Mouse (Mus musculus): ENCODE data around the gene Bcl2a1a. TPM values are rescaled to one million over a fixed set of nuclear protein-coding genes. Genes with fewer than 3 reads are reported as not detected.
"Not testable (repeated sequence)": the region's sequence is repeated elsewhere in the genome, so short reads cannot be mapped to it uniquely, and the experiment has no call there.

Gene Bcl2a1a
- polyA plus RNA-seq, 1 experiment from 2014 or later, result not detected

GRCm38 (mm10) chr9:89001541-89001940, 44.8 kb downstream of the Bcl2a1a start:
- not testable (repeated sequence) for H3K27ac ChIP-seq; H3K4me2 ChIP-seq; H3K4me1 ChIP-seq; H3K36me3 ChIP-seq; ATAC-seq (replicated peaks; ENCODE audit: low FRiP score); H3K4me3 ChIP-seq (replicated peaks); H3K9ac ChIP-seq; H3K9me3 ChIP-seq (replicated peaks); H3K27me3 ChIP-seq

Other genes starting within 250 kb of the Bcl2a1a start
- gene Mthfsl, start 236.6 kb upstream of the Bcl2a1a start, polyA plus RNA-seq (2015; fragmentation: Nextera tagmentation; extraction: Ambion mirVana), result 45.7 and 47.1 TPM in 2 replicates
- gene Bcl2a1d, start 225.0 kb upstream of the Bcl2a1a start, polyA plus RNA-seq (2015; fragmentation: Nextera tagmentation; extraction: Ambion mirVana), result 0.62 and 0.81 TPM in 2 replicates
- gene Trim43c, start 117.7 kb upstream of the Bcl2a1a start, polyA plus RNA-seq (2015; fragmentation: Nextera tagmentation; extraction: Ambion mirVana), result 0.15 and 0.16 TPM in 2 replicates
- not detected in 2 replicates for gene Trim43b, start 135.9 kb downstream of the Bcl2a1a start, polyA plus RNA-seq (2015; fragmentation: Nextera tagmentation; extraction: Ambion mirVana)
- 0.83 and 1.9 TPM in 2 replicates for gene Bcl2a1b, start 242.3 kb downstream of the Bcl2a1a start, polyA plus RNA-seq (2015; fragmentation: Nextera tagmentation; extraction: Ambion mirVana)
- 0.93 TPM in 1 of 2 replicates, not detected in the other for gene Gm29094, start 242.5 kb downstream of the Bcl2a1a start, polyA plus RNA-seq (2015; fragmentation: Nextera tagmentation; extraction: Ambion mirVana)